Mouse (Mus musculus) bone marrow, adult 2 months (tissue): ENCODE measurements around the gene Gm11172. TPM values are rescaled to one million over a fixed set of nuclear protein-coding genes. Genes with fewer than 3 reads are reported as not detected.
A peak's percentile ranks its signal among the peaks of the same experiment; 100 is the strongest.

Experiments
- H3K27ac ChIP-seq: fragments of 200-500 bp; 2 replicates; pipeline ENCODE4 v1.5.1; 2012; ENCODE audit warnings: low read depth, mild to moderate bottlenecking, control low read depth, inconsistent platforms, low read length; ENCODE audit not compliant: control insufficient read depth, poor library complexity, insufficient read depth
- H3K4me1 ChIP-seq: fragments of 200-500 bp; 2 replicates; pipeline ENCODE4 v1.6.1; 2011; ENCODE audit warnings: low read length; ENCODE audit not compliant: control insufficient read depth, insufficient read depth
- H3K4me3 ChIP-seq: fragments of 200-500 bp; replicated peaks from 2 replicates; pipeline ENCODE3; 2011; ENCODE audit warnings: mild to moderate bottlenecking, low read depth, low read length, control low read depth; ENCODE audit not compliant: control insufficient read depth
- CTCF ChIP-seq: fragments of 200-500 bp; IDR thresholded peaks from 2 replicates; pipeline ENCODE4 v1.5.1; 2011; ENCODE audit warnings: low read length, control low read depth; ENCODE audit not compliant: control insufficient read depth, insufficient read depth
- POLR2A ChIP-seq: fragments of 200-500 bp; IDR thresholded peaks from 2 replicates; pipeline ENCODE4 v1.6.1; 2011; ENCODE audit warnings: low read depth, mild to moderate bottlenecking, control low read depth, low read length, borderline replicate concordance; ENCODE audit not compliant: control insufficient read depth
- whole genome bisulfite sequencing: fragments of 180-500 bp; shearing (Covaris S2); methylation state at CpG from one replicate; pipeline ENCODE4 v1.1.7; 2018; 5-methylcytosine and 5-hydroxymethylcytosine counted together
- polyA plus RNA-seq: library from polyadenylated mRNA; stranded (reverse); fragments of >200 nt; gene quantifications from 2 replicates; pipeline ENCODE4 v1.2.4, GENCODE M21; 2011; ENCODE audit warnings: low replicate concordance; ENCODE audit not compliant: missing spikeins, insufficient read depth, insufficient read length

The Gm11172 gene
- polyA plus RNA-seq, 1 experiment: not detected

DNA sequence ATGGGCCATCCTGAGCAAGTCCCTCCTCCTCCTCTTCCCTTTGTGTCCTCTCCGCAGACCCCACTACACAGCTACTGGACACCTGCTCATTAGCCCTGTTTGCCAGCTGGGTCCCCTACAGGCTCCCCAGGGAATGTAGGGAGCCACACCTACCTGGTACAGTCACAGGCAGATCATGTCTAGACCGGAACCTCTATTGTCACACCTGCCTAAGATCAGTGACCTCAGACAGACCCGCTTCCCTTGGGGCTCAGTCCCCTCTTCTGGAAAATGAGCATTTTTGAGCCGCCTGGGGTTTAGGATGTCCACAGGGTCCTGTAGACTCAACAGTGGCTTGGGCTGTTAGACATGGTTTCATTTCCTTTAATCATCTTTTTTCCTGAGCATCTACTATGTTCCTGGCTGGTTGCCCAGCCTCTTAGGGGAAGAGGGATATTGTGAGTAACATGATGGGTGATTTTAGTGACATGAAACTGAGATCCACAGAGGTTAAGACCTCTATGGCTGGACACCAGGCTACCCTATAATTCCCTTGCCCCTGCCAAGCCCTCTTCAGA lies 5.9 kb downstream of the Gm11172 start:
- H3K4me3 ChIP-seq: no peak overlapping the region
- peaks cover 3% of the 10 kb centered on the region; the same call in 1 of the 2 replicates for H3K4me1 ChIP-seq
- TF ChIP-seq CTCF (no peak), POLR2A (no peak)
- H3K27ac ChIP-seq: no peak overlapping the region; the same call in none of the 2 replicates
- 58% methylated on average over 4 of the region's 4 CpGs for WGBS

DNA sequence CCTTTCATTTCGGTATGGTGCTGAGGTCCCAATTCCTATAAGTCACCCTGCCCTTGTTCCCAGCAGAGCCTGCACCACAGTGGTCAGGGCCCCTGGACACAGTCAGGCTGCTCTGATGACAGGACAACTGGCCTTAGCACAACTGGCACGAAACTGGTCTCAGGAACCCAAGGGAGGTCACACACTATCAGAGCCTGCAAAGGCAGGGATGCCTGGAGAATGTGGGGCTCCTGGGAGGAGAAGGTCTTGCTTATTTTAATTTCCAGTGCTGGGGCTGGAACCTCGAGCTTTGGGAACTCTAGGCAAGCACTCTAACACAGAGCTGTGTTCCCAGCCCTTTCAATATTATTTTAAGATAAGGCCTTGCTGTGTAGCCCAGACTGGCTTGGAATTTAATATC lies 7.3 kb downstream of the Gm11172 start:
- 80% methylated on average over 3 of the region's 3 CpGs for WGBS
- Histone ChIP-seq H3K4me1 (peaks cover 2% of the 10 kb centered on the region; the same call in 1 of the 2 replicates), H3K27ac (no peak overlapping the region), H3K4me3 (no peak overlapping the region)
- TF ChIP-seq POLR2A (no peak), CTCF (no peak)

DNA sequence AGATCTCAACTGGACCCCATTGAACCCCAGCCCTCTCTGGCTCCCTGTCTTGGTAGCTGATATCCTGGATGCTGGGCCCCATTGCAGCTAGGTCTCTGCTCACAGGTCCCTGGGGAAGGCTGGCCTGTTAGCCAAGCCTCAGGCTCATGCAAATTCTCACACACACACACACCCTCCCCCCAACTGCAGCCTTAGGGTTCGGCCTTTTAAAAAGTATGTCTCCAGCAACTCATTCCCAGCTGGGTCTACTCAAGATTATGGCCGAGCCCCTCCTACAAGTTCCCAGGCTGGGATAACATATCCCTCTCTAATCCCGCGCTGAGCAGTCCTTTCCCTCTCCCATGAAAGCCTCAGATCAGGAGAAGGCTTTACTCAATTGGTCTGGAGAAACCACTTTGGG lies 8.7 kb downstream of the Gm11172 start:
- peaks cover 2% of the 10 kb centered on the region; the same call in 1 of the 2 replicates for H3K4me1 ChIP-seq
- 87% methylated on average over 4 of the region's 4 CpGs for WGBS
- TF ChIP-seq CTCF: no peak
- no peak for TF ChIP-seq POLR2A
- no peak overlapping the region for H3K27ac ChIP-seq
- H3K4me3 ChIP-seq: no peak overlapping the region

GRCm38 (mm10) chr16:10824536-10824935 lies 11.8 kb downstream of the Gm11172 start:
- WGBS: 89% methylated on average over 1 of the region's 1 CpGs
- TF ChIP-seq POLR2A (no peak), CTCF (no peak)
- no peak overlapping the region for H3K27ac ChIP-seq
- peaks cover 4% of the 10 kb centered on the region; the same call in 1 of the 2 replicates for H3K4me1 ChIP-seq
- no peak overlapping the region for H3K4me3 ChIP-seq

DNA sequence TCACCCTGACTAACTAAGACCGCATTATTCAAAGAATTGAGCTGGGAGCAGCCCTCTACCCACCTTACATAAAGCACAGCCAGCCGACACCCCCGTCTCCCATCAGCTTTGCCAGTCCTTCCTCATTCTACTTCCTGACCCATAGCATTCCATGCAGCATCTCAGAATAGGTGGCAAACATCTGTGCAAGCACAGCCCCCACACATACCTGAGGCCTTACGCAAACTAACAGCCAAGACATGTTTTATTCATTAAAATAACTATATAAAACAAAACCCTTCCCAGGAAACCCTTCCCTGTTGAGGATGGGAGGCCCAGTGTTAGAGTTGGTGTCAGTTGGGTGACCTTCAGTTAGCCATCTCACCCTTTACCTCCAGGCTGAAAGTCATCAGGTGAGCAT lies 13.1 kb downstream of the Gm11172 start:
- Histone ChIP-seq H3K4me1 (peaks cover 6% of the 10 kb centered on the region; the same call in 1 of the 2 replicates), H3K27ac (no peak overlapping the region), H3K4me3 (no peak overlapping the region)
- 80% methylated on average over 4 of the region's 4 CpGs for WGBS
- no peak for TF ChIP-seq CTCF
- TF ChIP-seq POLR2A: no peak

GRCm38 (mm10) chr16:10827269-10827668 lies 14.6 kb downstream of the Gm11172 start:
- WGBS: 80% methylated on average over 9 of the region's 9 CpGs
- Histone ChIP-seq H3K4me3 (no peak overlapping the region), H3K27ac (peak overlapping the region; percentile 76; the same call in 1 of the 2 replicates), H3K4me1 (peaks cover 7% of the 10 kb centered on the region; the same call in 1 of the 2 replicates)
- TF ChIP-seq CTCF (no peak), POLR2A (no peak)

GRCm38 (mm10) chr16:10827766-10828460 lies 15.2 kb downstream of the Gm11172 start:
- WGBS: 59% methylated on average over 7 of the region's 7 CpGs
- Histone ChIP-seq H3K4me1 (peaks cover 7% of the 10 kb centered on the region; the same call in 1 of the 2 replicates), H3K27ac (peak overlapping the region; percentile 76; the same call in 1 of the 2 replicates), H3K4me3 (no peak overlapping the region)
- TF ChIP-seq CTCF (no peak), POLR2A (no peak)

DNA sequence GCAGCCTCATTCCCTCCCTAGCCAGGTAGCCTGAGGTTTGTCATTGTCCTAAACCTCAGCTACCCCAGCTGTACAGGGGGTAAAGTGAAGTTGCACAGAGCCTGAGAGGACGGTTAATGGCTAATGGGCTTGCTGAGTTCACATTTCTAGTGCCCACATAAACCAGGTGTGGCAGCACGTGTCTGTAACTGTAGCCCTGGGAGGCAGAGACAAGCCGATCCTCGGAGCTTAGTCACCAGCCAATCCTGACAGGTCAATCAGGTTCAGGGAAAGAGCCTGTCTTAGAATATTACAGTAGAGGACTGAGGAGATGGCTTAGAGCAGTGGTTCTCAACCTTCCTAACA lies 15.7 kb downstream of the Gm11172 start:
- TF ChIP-seq POLR2A (no peak), CTCF (no peak)
- WGBS: 67% methylated on average over 4 of the region's 4 CpGs
- H3K27ac ChIP-seq: no peak overlapping the region

More for the DNA sequence above, 15.7 kb downstream of the Gm11172 start:
- peaks cover 7% of the 10 kb centered on the region; the same call in 1 of the 2 replicates for H3K4me1 ChIP-seq
- H3K4me3 ChIP-seq: no peak overlapping the region
